Mouse (Mus musculus) midbrain, embryonic 16.5 days (tissue): ENCODE data around the gene Wipf1. TPM values are rescaled to one million over a fixed set of nuclear protein-coding genes. Genes with fewer than 3 reads are reported as not detected.

Experiments used
- ATAC-seq: fragments of 200-750 bp; cut with Nextera tagmentation; 2 replicates; pipeline ENCODE4 v1.8.0; 2017; ENCODE audit warnings: moderate TSS enrichment
- H3K27ac ChIP-seq: fragments of 300-500 bp; sonication (generic); 2 replicates; pipeline ENCODE4 v1.5.1; 2014; ENCODE audit warnings: mild to moderate bottlenecking, low read length, mixed read lengths
- H3K27me3 ChIP-seq: fragments of 300-500 bp; sonication (generic); 2 replicates; pipeline ENCODE4 v1.6.1; 2014; ENCODE audit warnings: low read depth, low read length, mixed read lengths; ENCODE audit not compliant: control insufficient read depth, insufficient read depth
- H3K36me3 ChIP-seq: fragments of 300-500 bp; sonication (generic); 2 replicates; pipeline ENCODE4 v1.6.1; 2014; ENCODE audit warnings: mild to moderate bottlenecking, low read length, moderate library complexity, mixed read lengths; ENCODE audit not compliant: control insufficient read depth, insufficient read depth
- H3K4me1 ChIP-seq: fragments of 300-500 bp; sonication (generic); 2 replicates; pipeline ENCODE4 v1.6.1; 2014; ENCODE audit warnings: mild to moderate bottlenecking, low read length, mixed read lengths; ENCODE audit not compliant: control insufficient read depth, insufficient read depth
- H3K4me2 ChIP-seq: fragments of 300-500 bp; sonication (generic); 2 replicates; pipeline ENCODE4 v1.6.1; 2014; ENCODE audit warnings: mild to moderate bottlenecking, low read length, mixed read lengths
- H3K4me3 ChIP-seq: fragments of 300-500 bp; sonication (generic); 2 replicates; pipeline ENCODE4 v1.5.1; 2014; ENCODE audit warnings: low read depth, mild to moderate bottlenecking, low read length, moderate library complexity, mixed read lengths
- H3K9ac ChIP-seq: fragments of 300-500 bp; sonication (generic); 2 replicates; pipeline ENCODE4 v1.6.1; 2014; ENCODE audit warnings: low read depth, low read length, mixed read lengths
- H3K9me3 ChIP-seq: fragments of 300-500 bp; sonication (generic); replicated peaks from 2 replicates; pipeline ENCODE4 v1.6.1; 2014; ENCODE audit warnings: mild to moderate bottlenecking, low read length, mixed read lengths; ENCODE audit not compliant: control insufficient read depth, poor library complexity, severe bottlenecking
- WGBS: fragments of 180-500 bp; shearing (Covaris S2); extraction: QIAGEN DNeasy Blood & Tissue Kit; methylation state at CpG from one replicate; pipeline ENCODE4 v1.1.7; 2014; 5-methylcytosine and 5-hydroxymethylcytosine counted together
- polyA plus RNA-seq: library from polyadenylated mRNA; unstranded; fragments of >200 nt; fragmentation: Nextera tagmentation; extraction: Ambion mirVana; gene quantifications from 2 replicates; pipeline ENCODE4 v1.2.1, GENCODE M21; 2015

The Wipf1 gene
- polyA plus RNA-seq, 1 experiment from 2014 or later: 2.1 TPM

GRCm38 (mm10) chr2:73404980-73405379 lies 124.6 kb downstream of the Wipf1 start:
- 95% methylated on average over 7 of the region's 7 CpGs for WGBS
- Histone ChIP-seq H3K4me3 (no peak overlapping the region), H3K36me3 (no peaks in the 10 kb centered on the region), H3K27me3 (no peaks in the 10 kb centered on the region), H3K27ac (no peak overlapping the region), H3K4me1 (no peaks in the 10 kb centered on the region), H3K9me3 (no peaks in the 10 kb centered on the region), H3K4me2 (no peak overlapping the region), H3K9ac (no peak overlapping the region)
- no peak for ATAC-seq

- no peak overlapping the region for H3K4me2 ChIP-seq
- WGBS: 86% methylated on average over 9 of the region's 9 CpGs
- no peak overlapping the region for H3K27ac ChIP-seq
- H3K4me3 ChIP-seq: no peak overlapping the region
- H3K9me3 ChIP-seq: no peaks in the 10 kb centered on the region
- no peaks in the 10 kb centered on the region for H3K36me3 ChIP-seq
- no peaks in the 10 kb centered on the region for H3K4me1 ChIP-seq
- no peaks in the 10 kb centered on the region for H3K27me3 ChIP-seq
- no peak for ATAC-seq
- no peak overlapping the region for H3K9ac ChIP-seq
Observed at GRCm38 (mm10) chr2:73404442-73404841, 125.1 kb downstream of the Wipf1 start.

- ATAC-seq: no peak
- Histone ChIP-seq H3K4me1 (no peaks in the 10 kb centered on the region), H3K4me3 (no peak overlapping the region), H3K9ac (no peak overlapping the region), H3K36me3 (no peaks in the 10 kb centered on the region), H3K9me3 (no peaks in the 10 kb centered on the region), H3K27me3 (no peaks in the 10 kb centered on the region), H3K4me2 (no peak overlapping the region), H3K27ac (no peak overlapping the region)
- WGBS: 85% methylated on average over 15 of the region's 15 CpGs
Observed at GRCm38 (mm10) chr2:73403385-73404013, 126.0 kb downstream of the Wipf1 start.

- Histone ChIP-seq H3K4me3 (no peak overlapping the region), H3K9ac (no peak overlapping the region), H3K36me3 (no peaks in the 10 kb centered on the region), H3K27me3 (no peaks in the 10 kb centered on the region), H3K9me3 (no peaks in the 10 kb centered on the region), H3K27ac (no peak overlapping the region), H3K4me2 (no peak overlapping the region), H3K4me1 (no peaks in the 10 kb centered on the region)
- ATAC-seq: no peak
- WGBS: 63% methylated on average over 1 of the region's 1 CpGs
Observed at GRCm38 (mm10) chr2:73401689-73402088, 127.8 kb downstream of the Wipf1 start.

- no peaks in the 10 kb centered on the region for H3K27me3 ChIP-seq
- H3K27ac ChIP-seq: no peak overlapping the region
- H3K4me2 ChIP-seq: no peak overlapping the region
- ATAC-seq: no peak
- WGBS: 91% methylated on average over 2 of the region's 2 CpGs
- H3K9me3 ChIP-seq: no peaks in the 10 kb centered on the region
- H3K4me3 ChIP-seq: no peak overlapping the region
- no peaks in the 10 kb centered on the region for H3K36me3 ChIP-seq
- no peak overlapping the region for H3K9ac ChIP-seq
- no peaks in the 10 kb centered on the region for H3K4me1 ChIP-seq
Observed at GRCm38 (mm10) chr2:73397476-73397875, 132.1 kb downstream of the Wipf1 start.

- no peak overlapping the region for H3K9ac ChIP-seq
- H3K27ac ChIP-seq: no peak overlapping the region
- no peaks in the 10 kb centered on the region for H3K9me3 ChIP-seq
- H3K36me3 ChIP-seq: no peaks in the 10 kb centered on the region
- no peaks in the 10 kb centered on the region for H3K4me1 ChIP-seq
- no peak overlapping the region for H3K4me3 ChIP-seq
- ATAC-seq: no peak
- H3K4me2 ChIP-seq: no peak overlapping the region
- no peaks in the 10 kb centered on the region for H3K27me3 ChIP-seq
- WGBS: 97% methylated on average over 3 of the region's 3 CpGs
Observed at GRCm38 (mm10) chr2:73396828-73397325, 132.7 kb downstream of the Wipf1 start.

GRCm38 (mm10) chr2:73395516-73395915 lies 134.0 kb downstream of the Wipf1 start:
- H3K9me3 ChIP-seq: no peaks in the 10 kb centered on the region
- H3K27me3 ChIP-seq: no peaks in the 10 kb centered on the region
- no peak overlapping the region for H3K27ac ChIP-seq
- ATAC-seq: no peak
- no peak overlapping the region for H3K4me3 ChIP-seq
- 87% methylated on average over 8 of the region's 8 CpGs for WGBS
- no peak overlapping the region for H3K4me2 ChIP-seq
- no peak overlapping the region for H3K9ac ChIP-seq
- no peaks in the 10 kb centered on the region for H3K36me3 ChIP-seq
- no peaks in the 10 kb centered on the region for H3K4me1 ChIP-seq

GRCm38 (mm10) chr2:73394476-73394875 lies 135.1 kb downstream of the Wipf1 start:
- Histone ChIP-seq H3K27ac (no peak overlapping the region), H3K4me2 (no peak overlapping the region), H3K27me3 (no peaks in the 10 kb centered on the region), H3K9ac (no peak overlapping the region), H3K9me3 (no peaks in the 10 kb centered on the region), H3K4me1 (no peaks in the 10 kb centered on the region), H3K36me3 (no peaks in the 10 kb centered on the region), H3K4me3 (no peak overlapping the region)
- WGBS: 91% methylated on average over 3 of the region's 3 CpGs
- ATAC-seq: no peak

- H3K9me3 ChIP-seq: no peaks in the 10 kb centered on the region
- H3K9ac ChIP-seq: no peak overlapping the region
- H3K4me1 ChIP-seq: peaks cover 2% of the 10 kb centered on the region; the same call in 1 of the 2 replicates
- no peak overlapping the region for H3K4me3 ChIP-seq
- ATAC-seq: no peak
- no peak overlapping the region for H3K27ac ChIP-seq
- WGBS: 79% methylated on average over 2 of the region's 2 CpGs
- H3K4me2 ChIP-seq: no peak overlapping the region
- no peaks in the 10 kb centered on the region for H3K36me3 ChIP-seq
- H3K27me3 ChIP-seq: no peaks in the 10 kb centered on the region
Observed at GRCm38 (mm10) chr2:73392772-73393171, 136.8 kb downstream of the Wipf1 start.
